Mouse (Mus musculus) retina, embryonic 14.5 days (tissue): ENCODE data around the gene Rgs1.

Source experiments
- DNase-seq: peaks from one replicate; pipeline ENCODE4 v3.0.0-alpha.2; 2015; ENCODE audit warnings: low spot score

Rgs1 gene

DNA sequence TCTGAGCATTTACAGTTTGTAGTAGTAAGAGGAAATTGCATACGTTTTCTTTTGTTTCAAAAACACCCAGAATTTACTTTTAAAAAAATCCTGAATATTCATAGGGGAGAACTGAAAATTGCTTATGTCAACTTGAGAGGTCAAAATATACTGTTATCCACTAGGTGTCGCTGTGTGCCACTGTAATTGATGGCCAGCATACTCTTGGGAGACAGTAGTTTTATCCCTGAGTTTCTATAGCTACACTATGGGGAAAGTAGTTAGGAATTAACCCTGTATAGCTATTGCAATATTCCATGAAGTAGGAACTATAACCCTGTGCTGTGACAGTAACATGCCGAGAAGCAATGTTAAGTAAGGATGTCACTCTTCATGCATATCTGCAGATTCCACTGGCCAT lies 51.4 kb downstream of the Rgs1 start:
- DNase-seq = peak; percentile 84
